Mouse (Mus musculus) layer of hippocampus, adult 9-10 months (tissue): Measurements from ENCODE around the gene Mrpl4.
A peak's percentile ranks its signal among the peaks of the same experiment; 100 is the strongest.

Experiments
- DNase-seq: peaks from one replicate; pipeline ENCODE4 v3.0.0; 2022; ENCODE audit warnings: low spot score

The Mrpl4 gene

DNA sequence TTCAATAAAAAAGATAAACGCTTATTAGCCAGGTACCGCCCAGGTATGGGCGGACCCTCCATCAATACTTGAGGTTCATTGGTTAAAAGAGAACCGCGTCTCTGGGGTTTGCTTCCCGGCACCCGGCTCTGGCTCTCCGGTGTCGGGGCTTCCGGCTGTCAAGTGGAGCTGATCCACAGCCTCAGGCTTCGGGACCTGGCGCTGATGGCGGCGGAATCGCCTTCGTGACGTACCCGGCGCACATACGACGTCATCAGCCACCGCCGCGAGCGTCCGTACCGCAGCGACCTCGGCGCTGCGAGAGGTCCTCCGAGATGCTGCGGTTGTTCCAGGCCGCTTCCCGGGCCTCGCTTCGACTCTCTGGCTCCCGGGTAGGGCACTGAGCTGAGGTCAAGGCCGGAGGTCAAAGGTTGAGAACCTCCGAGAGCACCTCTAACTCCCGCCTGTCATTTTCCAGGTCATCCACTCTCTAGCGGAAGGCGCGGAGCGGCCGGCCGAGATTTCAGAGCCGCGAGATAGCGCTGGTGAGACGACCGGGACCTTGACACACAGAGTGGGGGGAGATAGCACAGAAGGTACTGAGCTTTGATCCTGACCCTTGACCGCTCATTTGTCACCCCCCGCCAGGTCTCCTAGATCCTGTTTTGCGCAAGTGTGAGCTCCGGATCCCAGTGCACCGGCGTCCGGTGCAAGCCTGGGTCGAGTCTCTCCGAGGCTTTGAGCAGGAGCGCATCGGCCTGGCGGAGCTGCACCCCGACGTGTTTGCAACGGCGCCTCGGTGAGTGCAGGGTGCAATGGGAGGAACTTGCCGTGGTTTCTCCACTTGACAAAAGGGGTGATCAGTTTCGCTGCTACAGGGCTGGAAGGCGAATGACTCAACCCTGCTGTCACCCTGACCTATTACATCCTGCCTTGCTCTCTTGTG lies at the start of gene Mrpl4:
Gene Mrpl4, plus strand, starts transcription at position 112 of the 925 bp plus-strand sequence.
- peak; percentile 67 for DNase-seq

- DNase-seq = no peak
Observed at GRCm38 (mm10) chr9:20956989-20957388, 45.5 kb upstream of the Mrpl4 start.

DNA sequence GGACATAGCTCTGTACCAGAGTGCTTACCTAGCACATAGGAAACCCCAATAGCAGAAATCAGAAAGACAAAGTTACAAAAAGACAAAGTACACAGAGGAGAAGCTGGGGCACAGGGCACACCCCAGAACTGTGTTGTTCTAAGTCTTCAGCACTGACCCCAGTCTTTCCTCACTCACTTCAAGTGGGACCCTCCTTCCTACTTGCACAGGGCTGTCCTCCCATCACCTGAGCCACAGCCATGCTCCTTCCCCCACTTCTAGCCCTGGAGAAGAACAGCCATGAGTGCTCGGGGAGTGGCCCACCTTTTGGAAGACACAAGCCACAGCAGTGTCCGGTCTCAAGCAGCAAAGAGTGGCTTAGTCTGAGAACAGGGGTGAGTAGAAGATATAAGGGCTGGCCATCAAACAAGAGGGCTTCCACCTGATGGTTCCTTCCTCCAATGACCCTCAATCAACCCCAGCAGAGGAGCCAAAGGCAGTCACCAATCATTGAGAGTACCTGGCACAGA lies 43.1 kb upstream of the Mrpl4 start, which contains the start of gene Dnmt1:
Gene Dnmt1, minus strand, starts transcription at position 459 of the 509 bp plus-strand sequence.
- no peak for DNase-seq

- DNase-seq = no peak
Observed at GRCm38 (mm10) chr9:20961557-20961956, 41.0 kb upstream of the Mrpl4 start.

- DNase-seq = no peak
Observed at GRCm38 (mm10) chr9:20965606-20966005, 36.9 kb upstream of the Mrpl4 start.

- no peak for DNase-seq
Observed at GRCm38 (mm10) chr9:20966008-20966407, 36.5 kb upstream of the Mrpl4 start.

- DNase-seq = no peak
Observed at GRCm38 (mm10) chr9:20966747-20967146, 35.8 kb upstream of the Mrpl4 start.

- no peak for DNase-seq
Observed at GRCm38 (mm10) chr9:20971751-20972140, 30.8 kb upstream of the Mrpl4 start.

DNA sequence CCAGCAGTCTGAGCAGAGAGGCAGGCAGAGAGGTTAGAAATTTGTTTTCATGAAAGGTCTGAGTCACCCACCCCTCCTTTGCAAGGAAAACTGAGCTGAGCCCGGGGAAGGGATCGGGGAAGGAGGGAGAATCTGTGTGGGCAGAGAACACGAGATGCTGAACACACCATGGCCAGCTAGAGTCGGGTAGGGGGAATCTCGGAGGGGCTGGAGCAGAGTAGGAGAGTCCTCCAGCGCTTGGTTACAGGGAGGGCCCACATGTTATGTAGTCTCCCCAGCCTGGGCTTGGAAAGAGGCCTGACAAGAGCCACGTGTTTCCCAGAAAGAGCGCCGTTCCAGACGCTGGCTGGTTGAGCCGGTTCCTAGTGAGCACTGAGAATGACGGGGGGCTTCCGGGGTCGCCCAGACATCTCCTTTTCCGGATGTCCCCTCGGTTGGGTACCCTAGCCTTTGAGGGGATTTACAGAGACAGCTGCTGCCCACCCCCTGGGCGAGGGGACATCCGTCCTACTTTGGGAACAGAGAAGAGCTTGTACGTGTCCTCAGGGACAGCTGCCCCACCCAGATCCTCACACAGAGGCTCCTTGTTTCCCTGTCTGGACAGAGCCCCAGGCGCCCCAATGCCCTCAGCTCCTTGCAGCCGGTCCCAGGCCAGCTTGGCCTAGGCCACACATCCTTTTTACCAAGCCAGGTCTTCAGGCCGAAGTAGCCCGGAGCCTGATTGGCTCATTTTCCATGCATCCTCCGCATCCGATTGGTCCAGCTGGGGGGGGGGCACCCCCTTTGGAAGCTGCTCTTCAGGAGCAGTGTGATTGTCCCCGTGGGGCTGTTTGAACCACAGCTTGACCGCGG lies 30.2 kb upstream of the Mrpl4 start:
- peak; percentile 43 for DNase-seq

DNA sequence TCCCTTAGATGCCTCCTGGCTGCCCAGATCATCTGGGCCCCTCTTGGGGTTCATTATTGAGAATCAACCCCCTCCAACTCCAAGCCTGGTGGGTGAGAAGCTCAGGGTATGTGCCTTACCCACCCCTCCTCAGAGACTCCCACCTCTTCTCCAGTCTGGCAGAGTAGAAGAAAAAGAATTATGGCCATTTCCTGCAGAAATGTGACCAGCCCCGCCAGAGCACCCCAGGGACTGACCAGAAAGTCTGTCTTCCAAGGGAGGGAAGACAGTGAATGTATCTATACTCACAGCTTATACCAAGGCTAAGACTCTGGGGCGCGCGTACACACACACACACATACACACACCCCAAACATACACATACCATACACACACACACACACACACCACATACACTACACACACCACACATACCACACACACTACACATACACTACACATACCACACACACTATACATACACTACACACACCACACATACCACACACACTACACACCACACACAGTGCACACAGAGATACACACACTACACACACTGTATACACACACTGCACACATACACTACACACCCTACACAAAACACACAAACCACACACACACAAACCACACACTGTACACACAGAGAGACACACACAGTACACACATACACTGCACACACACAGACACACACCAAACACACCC lies 29.4 kb upstream of the Mrpl4 start:
- no peak for DNase-seq

- DNase-seq = no peak
Observed at GRCm38 (mm10) chr9:20973682-20974075, 28.9 kb upstream of the Mrpl4 start.

- DNase-seq = no peak
Observed at GRCm38 (mm10) chr9:20975431-20976215, 26.9 kb upstream of the Mrpl4 start.

GRCm38 (mm10) chr9:20976216-20976960 lies 26.1 kb upstream of the Mrpl4 start, which contains the start of gene S1pr2:
Gene S1pr2, minus strand, starts transcription at chr9:20976781.
- no peak for DNase-seq

- no peak for DNase-seq
Observed at GRCm38 (mm10) chr9:20976961-20977689, 25.4 kb upstream of the Mrpl4 start.

GRCm38 (mm10) chr9:20978409-20979095 lies 24.0 kb upstream of the Mrpl4 start:
- DNase-seq = no peak

- DNase-seq = no peak
Observed at GRCm38 (mm10) chr9:20979181-20979580, 23.4 kb upstream of the Mrpl4 start.

GRCm38 (mm10) chr9:20979769-20980168 lies 22.8 kb upstream of the Mrpl4 start:
- no peak for DNase-seq

DNA sequence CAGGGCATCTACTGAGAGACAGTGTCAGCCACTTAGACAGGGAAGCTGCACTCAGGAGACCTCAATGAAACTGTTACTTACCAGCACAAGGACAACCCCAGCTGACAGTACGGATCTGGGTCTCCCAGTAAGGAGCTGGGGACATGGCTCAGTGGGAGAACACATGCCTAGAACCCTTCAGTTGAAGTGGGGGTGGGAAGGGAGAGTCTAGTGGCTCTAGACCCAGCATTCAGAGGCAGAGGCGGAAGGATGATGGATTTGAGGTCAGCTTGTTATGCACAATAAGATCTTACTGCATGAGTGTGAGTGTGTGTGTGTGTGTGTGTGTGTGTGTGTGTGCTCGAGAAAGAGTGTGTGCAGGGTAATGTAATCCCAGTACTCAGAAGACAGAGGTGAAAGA lies 20.4 kb upstream of the Mrpl4 start:
- no peak for DNase-seq

DNA sequence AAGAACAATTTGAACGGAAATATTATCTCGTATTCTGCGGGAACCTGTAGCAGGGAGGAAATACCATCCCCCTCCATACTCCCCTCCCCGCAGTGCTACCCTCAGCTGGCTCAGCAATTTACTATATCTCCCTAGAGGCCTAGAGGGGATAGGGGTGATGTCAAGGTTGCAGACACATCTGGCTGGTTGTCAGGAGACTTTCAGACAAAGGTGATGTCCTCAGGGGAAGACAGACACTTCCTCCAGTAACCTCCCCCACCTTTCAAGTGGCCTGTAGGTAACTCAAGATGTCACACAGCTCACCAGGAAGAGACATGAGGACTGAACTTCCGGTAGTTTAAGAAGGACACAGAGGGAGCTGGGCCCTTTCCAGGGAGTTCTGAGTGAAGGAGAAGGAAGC lies 19.4 kb upstream of the Mrpl4 start:
- DNase-seq = no peak
